Mouse (Mus musculus): ENCODE data around the gene Kif18b.

Kif18b gene

GRCm38 (mm10) chr11:102879558-102879957, 45.4 kb downstream of the Kif18b start:
- DNase-seq, result no peak

GRCm38 (mm10) chr11:102874801-102875334, 50.1 kb downstream of the Kif18b start:
- DNase-seq, result peak; percentile 80

- DNase-seq, result no peak
Measured at GRCm38 (mm10) chr11:102864272-102864671, 60.7 kb downstream of the Kif18b start.

GRCm38 (mm10) chr11:102859933-102860332, 65.0 kb downstream of the Kif18b start:
- DNase-seq, result no peak

- no peak for DNase-seq
Measured at GRCm38 (mm10) chr11:102858951-102859350, 66.0 kb downstream of the Kif18b start.

- DNase-seq, result no peak
Measured at GRCm38 (mm10) chr11:102855941-102856340, 69.0 kb downstream of the Kif18b start.

Data from cerebellum, adult 11-12 months (tissue).